Mouse (Mus musculus): ENCODE data around the gene Oscp1. TPM values are rescaled to one million over a fixed set of nuclear protein-coding genes. Genes with fewer than 3 reads are reported as not detected.
A peak's percentile ranks its signal among the peaks of the same experiment; 100 is the strongest.

Oscp1 gene
- polyA plus RNA-seq, 1 experiment from 2014 or later, result 42.1 TPM

DNA sequence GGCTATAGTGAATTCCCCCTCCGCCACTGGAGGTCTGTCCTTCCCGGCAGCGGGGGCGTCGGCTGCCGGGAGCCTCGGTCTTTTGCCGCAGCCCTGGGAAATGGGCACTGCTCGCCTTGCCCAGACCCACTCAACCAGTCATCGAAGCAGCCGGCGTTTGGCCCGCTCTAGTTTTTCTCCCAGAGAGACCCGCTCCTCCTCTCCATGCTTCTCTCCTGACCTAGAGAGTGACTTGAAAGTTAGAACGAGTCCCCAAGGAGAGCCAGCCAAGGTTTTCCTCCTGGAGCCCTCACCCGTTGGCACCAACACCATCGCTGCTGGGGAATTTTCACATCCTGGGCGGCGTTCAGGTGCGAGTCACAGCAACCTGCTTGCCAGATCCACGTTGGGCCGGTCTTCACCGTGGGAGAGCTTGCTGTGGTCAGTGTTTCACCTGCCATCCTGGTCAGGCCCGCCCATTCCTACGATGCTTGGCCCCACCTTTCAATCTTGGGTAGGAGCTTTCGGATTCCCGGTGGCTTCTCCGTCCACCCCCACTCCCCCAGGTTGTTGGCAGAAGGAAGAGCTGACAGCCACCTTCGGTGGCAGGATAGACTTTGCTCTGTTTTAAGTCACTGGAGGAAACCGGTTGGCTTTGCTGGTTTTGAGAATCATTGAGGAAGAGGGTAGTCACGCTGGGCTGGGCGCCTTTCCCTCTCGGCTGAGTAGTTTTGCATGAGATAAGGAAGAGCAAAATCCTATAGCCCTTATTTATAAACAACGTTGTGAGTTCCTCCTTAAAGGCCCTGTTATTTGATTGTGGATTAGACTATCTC is 46.1 kb downstream of the Oscp1 start:
- Histone ChIP-seq H3K4me3 (peak overlapping the region; percentile 96), H3K4me1 (replicated peaks) (peaks cover 70% of the 10 kb centered on the region), H3K9me3 (no peaks in the 10 kb centered on the region), H3K4me2 (peak overlapping the region; percentile 93), H3K9ac (peak overlapping the region; percentile 89), H3K27me3 (no peaks in the 10 kb centered on the region), H3K27ac (replicated peaks) (peak overlapping the region; percentile 83), H3K36me3 (no peaks in the 10 kb centered on the region)
- peak; percentile 35 for ATAC-seq (ENCODE audit: low FRiP score, low read depth)
- WGBS, result 3% methylated on average over 33 of the region's 34 CpGs

DNA sequence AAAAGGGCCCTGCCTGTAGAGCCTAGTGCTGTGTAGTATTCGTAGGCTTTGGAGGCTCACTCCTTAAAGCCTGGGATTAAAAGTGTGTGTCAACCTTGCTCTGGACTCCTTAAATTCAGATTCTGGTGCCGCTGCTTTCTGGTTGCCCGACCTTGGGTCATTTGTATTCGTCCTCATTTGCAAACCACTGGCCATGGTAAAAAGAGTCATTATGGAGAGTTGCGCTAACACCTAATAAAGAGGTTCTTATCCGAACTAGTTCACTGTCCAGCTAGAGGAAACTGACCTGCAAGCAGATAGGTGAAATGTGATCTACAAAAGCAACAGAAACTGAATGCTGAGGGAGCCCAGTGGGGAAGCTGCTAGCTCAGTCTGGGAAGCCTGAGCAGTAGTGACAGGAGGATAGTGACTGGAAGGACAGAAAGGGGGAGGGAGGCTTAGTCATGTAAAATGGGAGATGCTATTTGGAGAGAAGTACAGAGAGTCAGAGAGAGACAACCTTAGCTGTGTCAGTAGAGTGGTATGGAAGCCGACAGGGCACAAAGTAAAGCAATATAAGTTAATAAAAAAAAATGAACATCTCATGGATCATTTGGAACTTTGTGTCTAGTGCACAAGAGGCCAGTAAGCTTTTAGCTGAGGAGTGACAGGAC is 46.9 kb downstream of the Oscp1 start:
- H3K27me3 ChIP-seq, result no peaks in the 10 kb centered on the region
- ATAC-seq (ENCODE audit: low FRiP score, low read depth), result no peak
- peaks cover 74% of the 10 kb centered on the region for H3K4me1 ChIP-seq (replicated peaks)
- WGBS, result 50% methylated on average over 7 of the region's 7 CpGs
- H3K9me3 ChIP-seq, result no peaks in the 10 kb centered on the region
- H3K4me2 ChIP-seq, result peak overlapping the region; percentile 93
- H3K9ac ChIP-seq, result peak overlapping the region; percentile 89
- H3K4me3 ChIP-seq, result peak overlapping the region; percentile 96
- no peak overlapping the region for H3K27ac ChIP-seq (replicated peaks)
- no peaks in the 10 kb centered on the region for H3K36me3 ChIP-seq

DNA sequence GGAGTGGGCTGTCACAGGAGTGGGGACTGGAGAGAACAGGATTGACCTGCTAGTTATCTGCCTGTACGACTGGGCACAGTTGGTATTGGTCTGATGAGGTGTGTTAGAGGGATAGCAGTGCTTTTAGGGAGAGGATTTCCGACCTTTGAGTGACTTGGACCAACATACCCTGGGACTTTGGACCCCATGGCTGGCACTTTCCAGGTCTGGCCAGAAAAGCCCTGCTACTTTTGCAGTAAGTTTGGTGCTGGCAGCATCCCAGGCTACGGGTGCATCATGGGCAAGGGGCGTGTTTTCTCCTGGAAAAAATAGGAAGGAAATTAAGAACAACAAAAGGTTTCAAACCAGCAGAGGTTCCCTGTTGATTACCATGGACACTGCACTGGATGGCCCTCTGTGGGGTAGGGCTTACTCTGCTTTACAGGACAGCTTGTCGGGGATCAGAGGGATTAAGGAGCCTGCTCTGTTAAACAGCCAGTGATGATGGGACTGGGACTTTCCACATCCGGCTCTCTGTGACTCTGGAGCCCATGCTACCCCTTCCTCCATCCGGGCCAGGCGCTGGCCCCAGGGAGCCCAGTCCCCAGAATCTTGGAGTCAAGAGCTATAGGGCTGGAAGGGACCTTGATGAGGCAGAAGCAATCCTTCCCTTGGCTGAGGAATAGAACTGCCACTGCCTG is 49.8 kb downstream of the Oscp1 start:
- Histone ChIP-seq H3K4me2 (no peak overlapping the region), H3K4me1 (replicated peaks) (peaks cover 74% of the 10 kb centered on the region), H3K4me3 (no peak overlapping the region), H3K27ac (replicated peaks) (0 out of 2 replicates have a peak overlapping the region, but pooled peaks have one; percentile 27), H3K9ac (no peak overlapping the region), H3K27me3 (no peaks in the 10 kb centered on the region), H3K36me3 (no peaks in the 10 kb centered on the region), H3K9me3 (no peaks in the 10 kb centered on the region)
- ATAC-seq (ENCODE audit: low FRiP score, low read depth), result no peak
- WGBS, result 51% methylated on average over 8 of the region's 8 CpGs

- Histone ChIP-seq H3K4me2 (0 out of 2 replicates have a peak overlapping the region, but pooled peaks have one; percentile 14), H3K4me3 (no peak overlapping the region), H3K36me3 (no peaks in the 10 kb centered on the region), H3K27ac (replicated peaks) (peak overlapping the region; percentile 70), H3K9me3 (no peaks in the 10 kb centered on the region), H3K4me1 (replicated peaks) (peaks cover 78% of the 10 kb centered on the region), H3K9ac (0 out of 2 replicates have a peak overlapping the region, but pooled peaks have one; percentile 15), H3K27me3 (no peaks in the 10 kb centered on the region)
- ATAC-seq (ENCODE audit: low FRiP score, low read depth), result no peak
- WGBS, result 77% methylated on average over 10 of the region's 10 CpGs
Measured at GRCm38 (mm10) chr4:126109613-126110373, 51.4 kb downstream of the Oscp1 start.

DNA sequence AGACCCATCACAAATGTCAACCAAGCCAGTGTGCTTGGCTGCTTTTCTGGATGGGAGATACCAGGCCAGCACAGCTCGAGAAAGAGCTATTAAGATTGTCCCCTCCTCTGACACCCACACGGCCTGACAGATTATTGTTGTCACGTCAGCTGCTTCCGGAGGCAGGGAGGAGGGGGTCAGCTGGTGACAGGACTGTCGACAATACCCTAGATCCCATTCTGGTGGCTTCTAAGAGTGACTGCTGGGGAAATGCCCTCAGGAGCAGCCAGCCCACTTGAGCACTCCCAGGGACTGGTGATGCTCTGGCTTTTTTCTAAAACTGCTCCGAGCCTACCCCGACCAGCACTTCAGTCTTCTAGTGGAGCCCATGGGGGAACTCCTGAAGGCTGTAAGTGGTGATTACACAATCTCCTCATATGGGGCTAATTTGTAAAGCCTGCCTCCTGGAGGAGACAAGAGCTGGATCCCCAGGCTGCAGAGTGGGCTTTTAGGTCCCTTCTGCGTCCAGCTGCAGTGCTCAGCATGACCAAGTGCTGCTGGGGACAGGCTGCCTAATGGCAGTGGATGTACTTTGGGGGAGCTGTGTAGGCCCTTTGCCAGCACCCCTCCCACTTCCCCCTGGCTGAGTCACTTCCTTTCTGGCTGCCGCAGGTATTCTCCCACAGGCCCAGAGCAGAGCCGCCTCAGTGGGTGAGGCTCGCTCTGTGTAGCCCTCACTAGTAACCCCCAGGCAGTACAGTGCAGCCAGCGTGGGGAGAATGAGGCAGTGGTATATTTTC is 52.2 kb downstream of the Oscp1 start:
- Histone ChIP-seq H3K4me3 (no peak overlapping the region), H3K36me3 (no peaks in the 10 kb centered on the region), H3K27ac (replicated peaks) (peak overlapping the region; percentile 70), H3K4me1 (replicated peaks) (peaks cover 74% of the 10 kb centered on the region), H3K4me2 (peak overlapping the region; percentile 14; the same call in 1 of the 2 replicates), H3K27me3 (no peaks in the 10 kb centered on the region), H3K9ac (peak overlapping the region; percentile 15), H3K9me3 (no peaks in the 10 kb centered on the region)
- ATAC-seq (ENCODE audit: low FRiP score, low read depth), result peak; percentile 50; the same call in 1 of the 2 replicates
- 7% methylated on average over 12 of the region's 12 CpGs for WGBS

GRCm38 (mm10) chr4:126111153-126111549 is 52.8 kb downstream of the Oscp1 start:
- H3K4me3 ChIP-seq, result no peak overlapping the region
- H3K27ac ChIP-seq (replicated peaks), result peak overlapping the region; percentile 70
- ATAC-seq (ENCODE audit: low FRiP score, low read depth), result no peak
- peaks cover 74% of the 10 kb centered on the region for H3K4me1 ChIP-seq (replicated peaks)
- WGBS, result 22% methylated on average over 7 of the region's 7 CpGs
- peak overlapping the region; percentile 14; the same call in 1 of the 2 replicates for H3K4me2 ChIP-seq
- no peaks in the 10 kb centered on the region for H3K36me3 ChIP-seq
- no peaks in the 10 kb centered on the region for H3K27me3 ChIP-seq
- peak overlapping the region; percentile 15; the same call in 1 of the 2 replicates for H3K9ac ChIP-seq
- H3K9me3 ChIP-seq, result no peaks in the 10 kb centered on the region

DNA sequence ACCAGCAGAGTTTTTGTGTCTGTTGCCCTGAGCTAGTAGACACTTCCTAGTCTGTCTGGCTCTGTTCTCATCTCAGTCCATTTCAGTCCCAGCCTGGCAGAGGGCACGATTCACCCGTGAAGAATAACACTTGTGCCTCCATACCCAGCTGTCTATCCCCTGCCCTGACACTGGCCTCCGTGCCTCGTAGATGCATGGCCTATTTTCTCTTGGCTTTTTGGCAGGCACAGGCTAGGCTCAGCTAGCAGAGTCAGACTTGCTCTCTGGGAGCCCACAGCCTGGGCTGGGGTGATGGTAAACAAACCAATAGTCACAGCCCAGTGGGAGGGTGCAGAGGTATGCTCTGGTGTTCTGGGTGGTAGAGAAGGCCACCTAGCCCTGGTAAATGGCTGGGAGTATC is 54.9 kb downstream of the Oscp1 start:
- Histone ChIP-seq H3K4me1 (replicated peaks) (peaks cover 67% of the 10 kb centered on the region), H3K9me3 (no peaks in the 10 kb centered on the region), H3K27me3 (no peaks in the 10 kb centered on the region), H3K27ac (replicated peaks) (no peak overlapping the region), H3K4me2 (no peak overlapping the region), H3K9ac (no peak overlapping the region), H3K4me3 (no peak overlapping the region), H3K36me3 (no peaks in the 10 kb centered on the region)
- no peak for ATAC-seq (ENCODE audit: low FRiP score, low read depth)
- 51% methylated on average over 4 of the region's 4 CpGs for WGBS

DNA sequence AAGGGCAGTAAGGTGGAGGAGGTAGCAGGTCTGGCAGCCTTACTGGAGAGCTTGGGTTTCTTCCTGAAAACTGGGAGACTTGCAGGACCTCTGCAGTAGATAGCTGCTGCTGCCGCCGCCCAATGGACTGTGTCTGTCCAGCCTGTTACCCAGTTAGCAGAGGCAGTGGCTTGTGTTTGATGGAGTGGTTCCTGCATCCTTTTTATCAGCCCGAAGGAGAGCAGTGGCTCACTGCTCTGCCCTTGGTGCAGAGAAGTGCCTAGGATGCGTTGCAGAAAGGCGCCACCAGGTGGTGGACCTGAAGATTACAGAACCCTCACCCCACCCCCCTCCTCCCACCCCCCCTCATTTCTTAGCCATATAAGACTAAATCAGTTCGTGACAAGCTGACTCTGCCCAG is 55.6 kb downstream of the Oscp1 start:
- 21% methylated on average over 6 of the region's 6 CpGs for WGBS
- H3K9me3 ChIP-seq, result no peaks in the 10 kb centered on the region
- no peak overlapping the region for H3K4me2 ChIP-seq
- H3K9ac ChIP-seq, result no peak overlapping the region
- H3K36me3 ChIP-seq, result no peaks in the 10 kb centered on the region
- ATAC-seq (ENCODE audit: low FRiP score, low read depth), result no peak
- peaks cover 64% of the 10 kb centered on the region for H3K4me1 ChIP-seq (replicated peaks)
- no peak overlapping the region for H3K4me3 ChIP-seq
- H3K27ac ChIP-seq (replicated peaks), result no peak overlapping the region
- no peaks in the 10 kb centered on the region for H3K27me3 ChIP-seq

GRCm38 (mm10) chr4:126115411-126115810 is 57.0 kb downstream of the Oscp1 start:
- Histone ChIP-seq H3K27ac (replicated peaks) (no peak overlapping the region), H3K9me3 (no peaks in the 10 kb centered on the region), H3K9ac (no peak overlapping the region), H3K36me3 (no peaks in the 10 kb centered on the region), H3K4me1 (replicated peaks) (peaks cover 53% of the 10 kb centered on the region), H3K4me2 (no peak overlapping the region), H3K27me3 (no peaks in the 10 kb centered on the region), H3K4me3 (no peak overlapping the region)
- no peak for ATAC-seq (ENCODE audit: low FRiP score, low read depth)
- WGBS, result 82% methylated on average over 9 of the region's 9 CpGs

- Histone ChIP-seq H3K36me3 (no peaks in the 10 kb centered on the region), H3K4me2 (no peak overlapping the region), H3K4me1 (replicated peaks) (peaks cover 47% of the 10 kb centered on the region), H3K9me3 (no peaks in the 10 kb centered on the region), H3K9ac (no peak overlapping the region), H3K27ac (replicated peaks) (no peak overlapping the region), H3K4me3 (no peak overlapping the region), H3K27me3 (no peaks in the 10 kb centered on the region)
- no peak for ATAC-seq (ENCODE audit: low FRiP score, low read depth)
- 61% methylated on average over 6 of the region's 6 CpGs for WGBS
Measured at GRCm38 (mm10) chr4:126115871-126116521, 57.6 kb downstream of the Oscp1 start.

All from hindbrain, embryonic 15.5 days (tissue).